Mouse (Mus musculus) bone marrow, adult 2 months (tissue): ENCODE results near the gene Bves.

Experiments used
- CTCF ChIP-seq: fragments of 200-500 bp; IDR thresholded peaks from 2 replicates; pipeline ENCODE4 v1.5.1; 2011; ENCODE audit warnings: low read length, control low read depth; ENCODE audit not compliant: control insufficient read depth, insufficient read depth
- POLR2A ChIP-seq: fragments of 200-500 bp; IDR thresholded peaks from 2 replicates; pipeline ENCODE4 v1.6.1; 2011; ENCODE audit warnings: low read depth, mild to moderate bottlenecking, control low read depth, low read length, borderline replicate concordance; ENCODE audit not compliant: control insufficient read depth

DNA sequence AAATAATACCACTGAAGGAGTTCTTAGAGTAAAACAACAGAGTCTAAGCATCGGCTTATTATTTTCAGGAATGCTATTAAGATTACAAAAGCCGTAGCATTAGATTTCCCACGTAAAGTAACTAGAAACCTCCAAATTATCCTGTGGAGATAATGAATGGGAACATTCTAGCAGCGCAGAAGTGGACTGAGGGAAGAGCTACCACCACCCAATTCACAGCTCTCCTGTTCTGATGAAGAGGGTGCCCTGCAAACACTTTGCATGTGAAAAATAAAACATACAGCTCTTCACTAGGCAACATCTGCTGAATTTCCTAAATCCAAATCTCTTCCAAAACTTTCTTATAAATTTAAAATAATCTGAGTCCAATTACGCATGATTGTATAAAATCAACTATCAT, 76.6 kb downstream of the Bves start:
- TF ChIP-seq POLR2A (no peak), CTCF (no peak)
